Mouse (Mus musculus): Measurements from ENCODE around the gene Slc25a35. TPM values are rescaled to one million over a fixed set of nuclear protein-coding genes. Genes with fewer than 3 reads are reported as not detected.

Slc25a35 gene
- 10 to 100 TPM in 1 of 2 experiments, 1 to 10 TPM in 1; 8.1 to 11.2 TPM for polyA plus RNA-seq (2017; shearing (Covaris generic))

GRCm38 (mm10) chr11:68967337-68968282, at the start of gene Slc25a35:
Slc25a35 (plus strand) TSS chr11:68968131.

GRCm38 (mm10) chr11:68926981-68927380, 41.0 kb upstream of the Slc25a35 start, which contains the start of gene Odf4:
Odf4 (minus strand) TSS chr11:68927081.

GRCm38 (mm10) chr11:68957308-68957707, 10.6 kb upstream of the Slc25a35 start, which contains the start of gene Arhgef15:
Arhgef15 (minus strand) TSS chr11:68957480.

GRCm38 (mm10) chr11:68975085-68975484, 7.2 kb downstream of the Slc25a35 start, which contains the start of gene Rangrf:
Rangrf (minus strand) TSS chr11:68975185.

GRCm38 (mm10) chr11:69008182-69009121, 40.5 kb downstream of the Slc25a35 start, which contains the start of gene Pfas:
Pfas (minus strand) TSS chr11:69008460.

GRCm38 (mm10) chr11:69015644-69016441, 47.9 kb downstream of the Slc25a35 start, which contains the start of gene Ctc1:
Ctc1 (plus strand) TSS chr11:69015911.

Other genes starting within 250 kb of the Slc25a35 start
- gene Ndel1, start 96.3 kb upstream of the Slc25a35 start, polyA plus RNA-seq (2017; shearing (Covaris generic)): 10 to 100 TPM; 59.1 to 78.7 TPM
- gene Rnf222, start 79.6 kb upstream of the Slc25a35 start, polyA plus RNA-seq (2017; shearing (Covaris generic)): not detected
- gene Rpl26, start 66.5 kb upstream of the Slc25a35 start, polyA plus RNA-seq (2017; shearing (Covaris generic)): 1,000 to 10,000 TPM in 1 of 2 experiments, 100 to 1,000 TPM in 1; 685 to 1,193 TPM
- under 1 TPM in 1 of 2 experiments, not detected in 1; 0.28 TPM for gene Odf4, start 41.0 kb upstream of the Slc25a35 start, polyA plus RNA-seq (2017; shearing (Covaris generic))
- gene Arhgef15, start 10.7 kb upstream of the Slc25a35 start, polyA plus RNA-seq (2017; shearing (Covaris generic)): under 1 TPM in 1 of 2 experiments, not detected in 1; 0.12 TPM
- 10 to 100 TPM; 18.9 to 36.2 TPM for gene Rangrf, start 7.1 kb downstream of the Slc25a35 start, polyA plus RNA-seq (2017; shearing (Covaris generic))
- gene Pfas, start 40.3 kb downstream of the Slc25a35 start, polyA plus RNA-seq (2017; shearing (Covaris generic)): 1 to 10 TPM; 2.9 to 4.4 TPM
- gene Ctc1, start 47.8 kb downstream of the Slc25a35 start, polyA plus RNA-seq (2017; shearing (Covaris generic)): 10 to 100 TPM; 13.6 to 14.6 TPM
- 10 to 100 TPM; 23.1 to 23.3 TPM for gene Aurkb, start 77.5 kb downstream of the Slc25a35 start, polyA plus RNA-seq (2017; shearing (Covaris generic))
- 1 to 10 TPM; 7.5 to 8.5 TPM for gene Borcs6, start 91.6 kb downstream of the Slc25a35 start, polyA plus RNA-seq (2017; shearing (Covaris generic))
- 1 to 10 TPM; 3.4 to 4.2 TPM for gene Tmem107, start 102.7 kb downstream of the Slc25a35 start, polyA plus RNA-seq (2017; shearing (Covaris generic))
- gene Vamp2, start 120.4 kb downstream of the Slc25a35 start, polyA plus RNA-seq (2017; shearing (Covaris generic)): 100 to 1,000 TPM; 113 to 123 TPM
- 10 to 100 TPM in 1 of 2 experiments, 1 to 10 TPM in 1; 6.6 to 10.3 TPM for gene Per1, start 127.1 kb downstream of the Slc25a35 start, polyA plus RNA-seq (2017; shearing (Covaris generic))
- under 1 TPM in 1 of 2 experiments, not detected in 1; 0.08 TPM for gene Hes7, start 152.3 kb downstream of the Slc25a35 start, polyA plus RNA-seq (2017; shearing (Covaris generic))
- gene 9130213A22Rik, start 154.5 kb downstream of the Slc25a35 start, polyA plus RNA-seq (2017; shearing (Covaris generic)): under 1 TPM in 1 of 2 experiments, not detected in 1; 0.17 TPM
- under 1 TPM in 1 of 2 experiments, not detected in 1; 0.05 TPM for gene Aloxe3, start 157.8 kb downstream of the Slc25a35 start, polyA plus RNA-seq (2017; shearing (Covaris generic))
- not detected for gene Alox12b, start 188.9 kb downstream of the Slc25a35 start, polyA plus RNA-seq (2017; shearing (Covaris generic))
- 10 to 100 TPM in 1 of 2 experiments, 1 to 10 TPM in 1; 3.0 to 14.3 TPM for gene Alox8, start 229.7 kb downstream of the Slc25a35 start, polyA plus RNA-seq (2017; shearing (Covaris generic))